Mouse (Mus musculus) testis, adult 2 months (tissue): ENCODE measurements at regions not wholly inside any gene's neighbourhood (a gene's known extent, or its start where the extent isn't known, plus 50 kb on each side); places are given as distances from the start of the nearest gene placed in this dataset.

Source experiments
- H3K27ac ChIP-seq: fragments of 200-500 bp; 2 replicates; pipeline ENCODE4 v1.5.1; 2012; ENCODE audit warnings: low read depth, low read length; ENCODE audit not compliant: control insufficient read depth, insufficient read depth
- H3K27me3 ChIP-seq: fragments of 200-500 bp; 2 replicates; pipeline ENCODE4 v1.6.1; 2012; ENCODE audit warnings: mild to moderate bottlenecking, low read length, moderate library complexity; ENCODE audit not compliant: control insufficient read depth, insufficient read depth
- H3K36me3 ChIP-seq: fragments of 200-500 bp; 2 replicates; pipeline ENCODE4 v1.6.1; 2012; ENCODE audit warnings: mild to moderate bottlenecking, low read length; ENCODE audit not compliant: control insufficient read depth, insufficient read depth
- H3K4me1 ChIP-seq: fragments of 200-500 bp; 2 replicates; pipeline ENCODE4 v1.6.1; 2012; ENCODE audit warnings: low read length; ENCODE audit not compliant: control insufficient read depth, insufficient read depth
- H3K4me3 ChIP-seq: fragments of 200-500 bp; 2 replicates; pipeline ENCODE4 v1.5.1; 2012; ENCODE audit warnings: low read depth, mild to moderate bottlenecking, low read length, moderate library complexity, mixed read lengths; ENCODE audit not compliant: control insufficient read depth
- CTCF ChIP-seq: fragments of 200-500 bp; IDR thresholded peaks from 2 replicates; pipeline ENCODE4 v1.5.1; 2012; ENCODE audit warnings: low read depth, mild to moderate bottlenecking, inconsistent platforms, low read length, moderate library complexity; ENCODE audit not compliant: control insufficient read depth, insufficient read depth, insufficient replicate concordance
- POLR2A ChIP-seq: fragments of 200-500 bp; IDR thresholded peaks from 2 replicates; pipeline ENCODE4 v1.6.1; 2012; ENCODE audit warnings: low read depth, mild to moderate bottlenecking, inconsistent platforms, low read length, moderate library complexity; ENCODE audit not compliant: control insufficient read depth

- no peak overlapping the region for H3K27ac ChIP-seq
- H3K4me1 ChIP-seq = no peaks in the 10 kb centered on the region
- H3K27me3 ChIP-seq = no peaks in the 10 kb centered on the region
- H3K36me3 ChIP-seq = no peaks in the 10 kb centered on the region
- no peak overlapping the region for H3K4me3 ChIP-seq
- no peak for TF ChIP-seq CTCF
- TF ChIP-seq POLR2A = no peak
Measured at GRCm38 (mm10) chr6:41225382-41225781, 76.7 kb upstream of the Try4 start.

GRCm38 (mm10) chr6:41218415-41218814 lies 83.7 kb upstream of the Try4 start:
- Histone ChIP-seq H3K27ac (no peak overlapping the region), H3K36me3 (no peaks in the 10 kb centered on the region), H3K4me3 (no peak overlapping the region), H3K27me3 (no peaks in the 10 kb centered on the region), H3K4me1 (no peaks in the 10 kb centered on the region)
- no peak for TF ChIP-seq POLR2A
- TF ChIP-seq CTCF = no peak

GRCm38 (mm10) chr6:41215857-41216256 lies 86.2 kb upstream of the Try4 start:
- Histone ChIP-seq H3K27me3 (no peaks in the 10 kb centered on the region), H3K4me3 (no peak overlapping the region), H3K36me3 (no peaks in the 10 kb centered on the region), H3K27ac (no peak overlapping the region), H3K4me1 (no peaks in the 10 kb centered on the region; the same call in 1 of the 2 replicates)
- TF ChIP-seq POLR2A (no peak), CTCF (no peak)

- H3K27me3 ChIP-seq = no peaks in the 10 kb centered on the region
- H3K4me1 ChIP-seq = no peaks in the 10 kb centered on the region
- H3K4me3 ChIP-seq = no peak overlapping the region
- H3K27ac ChIP-seq = no peak overlapping the region
- TF ChIP-seq POLR2A (no peak), CTCF (no peak)
- H3K36me3 ChIP-seq = no peaks in the 10 kb centered on the region
Measured at GRCm38 (mm10) chr6:41205864-41206263, 96.2 kb upstream of the Try4 start.

GRCm38 (mm10) chr6:41202882-41203281 lies 99.2 kb upstream of the Try4 start:
- H3K27me3 ChIP-seq = no peaks in the 10 kb centered on the region
- no peaks in the 10 kb centered on the region for H3K36me3 ChIP-seq
- no peaks in the 10 kb centered on the region for H3K4me1 ChIP-seq
- no peak overlapping the region for H3K27ac ChIP-seq
- H3K4me3 ChIP-seq = no peak overlapping the region
- TF ChIP-seq CTCF (no peak), POLR2A (no peak)

- H3K4me1 ChIP-seq = no peaks in the 10 kb centered on the region
- no peak overlapping the region for H3K27ac ChIP-seq
- no peak overlapping the region for H3K4me3 ChIP-seq
- H3K27me3 ChIP-seq = no peaks in the 10 kb centered on the region
- H3K36me3 ChIP-seq = no peaks in the 10 kb centered on the region
- TF ChIP-seq POLR2A = no peak
- TF ChIP-seq CTCF = no peak
Measured at GRCm38 (mm10) chr6:41202302-41202701, 99.8 kb upstream of the Try4 start.

- Histone ChIP-seq H3K27me3 (no peaks in the 10 kb centered on the region), H3K4me1 (no peaks in the 10 kb centered on the region), H3K27ac (no peak overlapping the region), H3K4me3 (no peak overlapping the region), H3K36me3 (no peaks in the 10 kb centered on the region)
- TF ChIP-seq CTCF (no peak), POLR2A (no peak)
Measured at GRCm38 (mm10) chr6:41194464-41194863, 107.6 kb upstream of the Try4 start.

GRCm38 (mm10) chr6:41191734-41192326 lies 110.2 kb upstream of the Try4 start:
- no peaks in the 10 kb centered on the region for H3K36me3 ChIP-seq
- no peaks in the 10 kb centered on the region for H3K27me3 ChIP-seq
- no peak overlapping the region for H3K27ac ChIP-seq
- no peaks in the 10 kb centered on the region for H3K4me1 ChIP-seq
- TF ChIP-seq CTCF (no peak), POLR2A (no peak)
- H3K4me3 ChIP-seq = no peak overlapping the region
